Mouse (Mus musculus): ENCODE measurements around the gene Zdhhc14.

DNA sequence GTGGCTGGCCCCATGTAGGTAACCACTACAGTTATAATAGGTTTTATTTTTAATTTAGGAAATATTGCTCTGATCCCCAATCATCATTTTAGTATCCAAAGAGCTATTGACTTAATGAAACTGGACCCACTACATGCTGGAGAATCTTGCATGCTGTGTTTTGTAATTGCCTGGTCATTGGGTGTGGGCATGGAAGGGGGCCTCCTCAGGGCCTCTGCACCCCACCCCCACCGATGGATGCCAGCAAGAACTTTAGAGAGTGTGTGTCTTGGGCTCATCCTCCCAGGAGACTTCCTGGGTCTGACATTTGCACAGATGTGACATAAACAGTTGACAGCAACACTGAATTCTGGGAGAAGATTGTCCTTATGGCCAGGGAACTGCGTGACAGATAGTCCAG is 49.8 kb downstream of the Zdhhc14 start:
- TF ChIP-seq CTCF (conservative IDR thresholded peaks at IDR 0.05 in 1 of 2, IDR thresholded peaks at IDR 0.05 in 1 of 2; ENCODE audit: low read depth in 2 of 2, low read length in 2 of 2) (no peak), MAFK (IDR thresholded peaks at IDR 0.05; ENCODE audit: insufficient replicate concordance, low read length) (no peak), POLR2A (IDR thresholded peaks at IDR 0.05; ENCODE audit: low read depth, low read length) (no peak), TBP (conservative IDR thresholded peaks at IDR 0.05; ENCODE audit: low read depth, low read length) (no peak), EP300 (IDR thresholded peaks at IDR 0.05; ENCODE audit: low read length) (no peak), MEF2A (IDR thresholded peaks at IDR 0.05; ENCODE audit: borderline replicate concordance, low read depth, low read length) (no peak), TCF12 (IDR thresholded peaks at IDR 0.05; ENCODE audit: low read depth, low read length) (no peak), CHD2 (IDR thresholded peaks at IDR 0.05; ENCODE audit: low read length) (no peak), RCOR1 (conservative IDR thresholded peaks at IDR 0.05; ENCODE audit: low read depth, low read length) (no peak), MAZ (IDR thresholded peaks at IDR 0.05; ENCODE audit: low read depth, low read length) (no peak), MAX (IDR thresholded peaks at IDR 0.05; ENCODE audit: low read length) (no peak), ZNF384 (IDR thresholded peaks at IDR 0.05; ENCODE audit: low read depth, low read length) (no peak), NELFE (IDR thresholded peaks at IDR 0.05; ENCODE audit: low read depth, low read length) (no peak), HCFC1 (IDR thresholded peaks at IDR 0.05; ENCODE audit: low read depth, low read length) (no peak)

Data from CH12.LX (cell line).